Mouse (Mus musculus) v-Abl transformed pro-B cells (cell line): ENCODE measurements around the gene Usf1.

Source experiments
- in situ Hi-C, 2 experiments: fragments of 400-800 bp; cut with MboI; formaldehyde crosslinking; loops; one replicate each; pipeline ENCODE4 v1.15.1; 2025; ENCODE audit not compliant: unreplicated experiment in 2 of 2

Gene Usf1

GRCm38 (mm10) chr1:171410947-171411484 lies at the start of gene Usf1:
Gene Usf1, plus strand, starts transcription at chr1:171411313.
- in situ Hi-C loops: no loop called here

GRCm38 (mm10) chr1:171365934-171366333 lies 45.2 kb upstream of the Usf1 start:
- in situ Hi-C loops: loop anchor here (25.0 kb wide), 1 partner anchor 246 kb away; the partner anchor contains the start of gene Ly9 (in 2 of the 2)

DNA sequence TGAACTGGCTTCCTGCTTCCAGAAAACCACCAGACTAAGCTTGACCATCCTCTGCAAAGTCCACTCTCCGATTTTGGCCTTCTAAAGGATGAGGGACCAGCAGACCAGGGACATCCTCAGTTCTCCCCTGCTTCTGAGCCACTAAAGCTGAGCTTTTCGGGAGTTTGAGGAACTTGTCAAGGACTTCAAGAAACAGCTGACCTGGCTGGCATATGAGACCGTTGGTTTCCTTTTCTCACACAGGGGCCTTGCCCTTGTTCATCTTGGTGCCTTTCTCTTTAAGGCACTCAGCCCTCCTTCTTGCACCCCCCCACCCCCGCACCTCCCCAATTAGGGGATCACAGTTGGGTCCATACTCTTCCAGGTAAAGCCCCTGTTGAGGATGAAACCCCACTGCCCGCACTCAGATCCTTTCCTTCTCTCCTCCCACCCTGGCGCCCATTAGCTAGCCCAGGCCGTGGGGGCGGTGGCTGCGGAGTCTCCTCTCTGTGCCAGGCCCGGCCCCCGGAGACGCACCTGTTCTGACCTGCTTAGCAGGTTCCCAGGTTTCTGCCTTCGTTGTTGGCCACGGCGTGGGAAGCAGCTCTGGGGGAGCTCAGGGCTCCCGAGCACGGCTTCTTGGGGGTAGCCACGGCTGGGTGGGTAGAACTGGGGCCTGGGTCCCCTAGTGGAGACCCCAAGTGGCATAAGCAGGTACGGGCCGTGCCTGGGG lies 41.1 kb upstream of the Usf1 start, which contains the start of gene Nectin4:
Gene Nectin4, plus strand, starts transcription at position 255 of the 712 bp plus-strand sequence.
- in situ Hi-C loops: loop anchor here (25.0 kb wide), 1 partner anchor 242 kb away; the partner anchor contains the start of gene Ly9 (in 2 of the 2)

DNA sequence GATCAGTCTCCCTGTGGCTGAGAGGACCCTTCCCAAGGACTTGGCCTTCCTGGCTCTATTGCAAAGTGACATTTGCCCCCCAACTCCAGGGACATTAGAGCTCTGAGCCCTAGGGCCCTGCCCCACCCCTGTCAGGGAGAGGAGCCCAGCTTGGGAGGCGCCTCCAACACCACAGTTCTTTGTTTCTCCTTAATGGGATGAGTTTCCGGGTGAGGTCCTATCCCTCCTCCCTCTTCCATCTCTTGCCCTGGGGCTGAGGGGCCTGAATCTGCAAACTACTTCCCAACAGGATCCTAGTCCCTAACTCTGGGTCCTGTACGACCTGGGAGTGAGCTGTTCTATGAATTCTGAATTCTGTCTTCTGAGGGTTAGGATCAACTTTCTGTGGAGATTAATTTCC lies 38.2 kb upstream of the Usf1 start:
- in situ Hi-C loops: loop anchor here (25.0 kb wide), 1 partner anchor 239 kb away; the partner anchor contains the start of gene Ly9 (in 2 of the 2)

- in situ Hi-C loops: loop anchor here (25.0 kb wide), 1 partner anchor 238 kb away; the partner anchor contains the start of gene Ly9 (in 2 of the 2)
Observed at GRCm38 (mm10) chr1:171373946-171374345, 37.2 kb upstream of the Usf1 start.

DNA sequence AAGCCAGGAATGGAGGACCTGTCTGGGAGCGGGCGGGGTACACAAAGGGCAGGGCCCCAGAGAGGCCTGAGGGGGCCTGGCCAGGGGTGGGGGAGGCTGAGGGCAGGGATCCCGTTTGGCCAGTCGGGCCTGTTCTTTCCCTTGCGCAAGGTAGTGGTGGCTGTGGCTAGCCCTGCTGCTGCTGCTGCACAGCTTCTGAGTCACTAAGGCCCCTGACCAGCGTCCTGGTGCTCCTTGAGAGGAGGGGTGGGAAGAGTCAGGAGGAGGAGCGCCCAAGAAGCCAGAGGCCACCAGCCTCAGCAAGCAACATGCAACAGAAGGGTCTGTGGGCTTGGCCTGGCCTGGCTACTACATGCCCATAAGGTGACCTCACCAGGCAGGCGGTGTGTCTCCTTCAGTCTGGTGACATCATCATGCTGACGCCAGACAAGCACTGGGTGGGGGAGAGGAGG lies 35.4 kb upstream of the Usf1 start:
- in situ Hi-C loops: no loop called here

- in situ Hi-C loops: no loop called here
Observed at GRCm38 (mm10) chr1:171378298-171378697, 32.8 kb upstream of the Usf1 start.

DNA sequence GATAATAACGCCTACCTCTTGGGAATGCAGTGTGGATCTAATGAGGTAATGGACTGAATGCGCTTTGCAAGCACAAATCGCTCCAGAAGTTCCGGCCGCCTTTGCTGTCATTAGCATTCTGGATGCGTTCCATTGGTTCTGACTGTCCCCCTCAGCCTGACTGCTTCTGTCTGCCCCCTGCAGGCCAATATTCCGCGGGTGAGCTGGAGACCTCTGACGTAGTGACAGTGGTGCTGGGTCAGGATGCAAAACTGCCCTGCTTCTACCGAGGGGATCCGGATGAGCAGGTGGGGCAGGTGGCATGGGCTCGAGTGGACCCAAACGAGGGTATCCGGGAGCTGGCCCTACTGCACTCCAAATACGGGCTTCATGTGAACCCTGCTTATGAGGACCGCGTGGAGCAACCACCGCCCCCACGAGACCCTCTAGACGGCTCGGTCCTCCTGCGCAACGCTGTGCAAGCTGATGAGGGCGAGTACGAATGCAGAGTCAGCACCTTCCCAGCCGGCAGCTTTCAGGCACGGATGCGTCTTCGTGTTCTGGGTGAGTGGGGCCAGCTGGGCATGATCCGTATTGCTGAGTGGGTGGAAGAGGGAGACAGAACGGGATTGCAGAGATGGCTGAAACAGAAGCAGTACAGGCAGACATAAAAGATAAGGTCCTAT lies 31.0 kb upstream of the Usf1 start:
- in situ Hi-C loops: no loop called here

GRCm38 (mm10) chr1:171382096-171382620 lies 29.0 kb upstream of the Usf1 start:
- in situ Hi-C loops: no loop called here

DNA sequence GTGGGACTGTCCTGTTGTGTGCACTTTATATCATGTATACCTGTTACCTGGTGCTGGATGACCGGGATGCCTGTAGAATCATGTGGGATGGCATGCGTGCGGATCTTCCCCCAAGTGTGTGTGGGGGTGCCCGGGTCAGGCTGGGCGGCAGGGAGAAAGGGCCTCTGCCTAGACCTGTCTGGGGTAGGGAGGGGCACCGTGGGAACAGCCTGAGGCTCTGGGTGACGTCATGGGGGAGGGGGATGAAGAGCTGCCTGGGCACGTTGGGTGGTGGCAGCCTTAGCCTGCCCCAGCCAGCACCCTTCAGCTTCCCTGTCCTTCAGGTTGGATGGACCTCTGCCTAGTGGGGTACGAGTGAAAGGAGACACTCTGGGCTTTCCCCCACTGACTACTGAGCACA lies 26.8 kb upstream of the Usf1 start:
- in situ Hi-C loops: no loop called here

DNA sequence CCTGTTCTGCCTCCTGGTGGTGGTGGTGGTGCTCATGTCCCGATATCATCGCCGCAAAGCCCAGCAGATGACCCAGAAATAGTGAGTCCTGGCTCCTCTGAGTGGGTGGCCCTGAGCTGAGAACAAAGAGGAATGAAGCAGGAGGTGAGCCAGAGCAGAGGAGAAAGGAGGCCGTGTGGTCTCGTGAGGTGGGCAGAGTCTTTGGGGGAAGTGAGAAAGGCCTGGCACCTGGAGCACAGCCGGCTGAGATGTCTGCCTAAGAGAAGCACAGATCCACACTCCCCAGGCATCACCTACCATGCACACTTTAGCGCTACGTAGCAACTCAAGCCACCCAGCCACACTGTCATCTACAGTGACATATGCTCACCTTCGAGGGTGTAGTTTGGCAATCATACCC lies 25.9 kb upstream of the Usf1 start:
- in situ Hi-C loops: no loop called here

GRCm38 (mm10) chr1:171387099-171387498 lies 24.0 kb upstream of the Usf1 start:
- in situ Hi-C loops: no loop called here

- in situ Hi-C loops: no loop called here
Observed at GRCm38 (mm10) chr1:171388376-171389102, 22.6 kb upstream of the Usf1 start, which contains the start of gene Arhgap30. Gene Arhgap30, plus strand, starts transcription at chr1:171388954.

DNA sequence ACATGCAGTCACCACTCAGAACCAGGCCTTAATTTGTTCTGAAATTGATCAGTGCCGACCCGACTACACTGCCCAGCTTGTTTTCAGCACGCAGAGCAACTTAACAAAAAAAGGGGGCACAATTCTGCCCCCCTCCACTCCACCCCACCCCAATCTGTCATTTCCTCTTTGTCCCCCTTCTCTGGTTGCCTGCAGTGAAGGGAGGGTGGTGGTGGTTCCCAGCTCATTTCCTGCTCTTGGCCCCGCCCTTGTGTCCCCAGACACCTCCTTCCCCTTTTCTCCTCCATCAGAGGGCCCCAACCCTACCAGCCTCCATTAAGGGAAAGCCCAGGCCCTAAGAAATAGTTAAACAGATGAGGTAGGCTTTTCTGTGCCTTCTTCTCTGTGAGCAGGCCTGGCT lies 21.0 kb upstream of the Usf1 start:
- in situ Hi-C loops: no loop called here

DNA sequence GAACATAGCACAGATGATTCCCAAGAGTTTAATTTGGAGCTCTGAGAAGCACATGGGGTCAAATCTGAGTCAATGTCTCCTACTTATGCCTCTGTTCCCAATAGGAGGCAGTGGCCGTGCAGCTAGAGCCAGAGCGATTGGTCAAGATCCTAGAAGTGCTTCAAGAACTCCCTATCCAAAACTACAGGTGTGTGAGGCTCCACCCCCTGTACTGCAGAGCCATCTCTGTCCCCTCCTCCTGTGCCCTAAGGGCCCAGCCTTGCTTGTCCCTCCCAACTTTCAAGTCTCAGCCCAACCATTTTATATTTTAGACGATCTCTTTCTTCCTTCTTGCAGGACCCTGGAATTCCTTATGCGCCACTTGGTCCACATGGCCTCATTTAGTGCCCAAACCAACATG lies 9.3 kb upstream of the Usf1 start:
- in situ Hi-C loops: no loop called here

GRCm38 (mm10) chr1:171402991-171403390 lies 8.1 kb upstream of the Usf1 start:
- in situ Hi-C loops: no loop called here

- in situ Hi-C loops: no loop called here
Observed at GRCm38 (mm10) chr1:171407263-171407662, 3.9 kb upstream of the Usf1 start.

DNA sequence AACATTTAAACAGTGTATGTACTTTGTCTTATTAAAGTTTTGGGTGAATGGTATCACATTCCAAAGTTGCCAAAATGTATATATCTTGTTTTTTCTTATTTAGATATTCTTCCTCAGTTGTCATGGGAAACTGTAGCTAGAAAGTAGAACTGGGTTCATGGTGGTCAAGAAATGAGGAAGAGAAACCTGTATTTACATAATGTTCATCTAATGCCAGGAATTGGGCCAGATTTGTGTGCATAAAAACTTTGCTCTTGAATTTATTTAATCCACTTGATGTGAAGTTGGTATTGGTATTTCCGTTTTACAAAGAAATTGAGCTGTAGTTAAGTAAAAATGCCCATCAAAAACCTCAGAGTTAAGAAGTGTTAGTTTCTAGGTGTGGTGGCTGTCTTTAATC lies 882 bp upstream of the Usf1 start:
- in situ Hi-C loops: no loop called here

DNA sequence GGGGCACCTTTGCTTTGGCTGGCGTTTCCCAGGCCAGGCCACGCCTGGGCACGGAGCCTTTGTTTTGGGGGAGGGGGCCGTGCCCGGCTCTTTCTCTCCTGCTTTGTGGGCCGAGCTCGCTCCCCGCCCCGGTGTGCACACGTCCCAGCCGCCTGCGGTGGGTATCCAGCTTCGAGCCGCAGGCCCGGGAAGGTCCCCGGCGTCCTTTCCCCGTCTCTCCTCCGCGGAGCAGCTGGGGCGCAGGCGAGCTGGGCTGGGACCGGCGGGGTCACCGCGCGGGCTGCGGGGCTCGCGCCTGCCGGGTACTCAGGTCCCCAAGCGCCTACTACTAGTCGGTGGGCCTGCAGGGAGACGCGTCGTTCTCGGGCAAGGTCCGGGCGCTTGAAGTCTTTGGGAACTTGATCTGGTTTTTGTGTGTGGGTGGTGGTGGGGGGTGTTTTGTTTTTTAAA lies 404 bp downstream of the Usf1 start:
- in situ Hi-C loops: no loop called here

- in situ Hi-C loops: no loop called here
Observed at GRCm38 (mm10) chr1:171412001-171412441, 908 bp downstream of the Usf1 start.
